Mouse (Mus musculus) thymus, postnatal 10 days (tissue): ENCODE measurements around the gene Gm10639.
"Not testable (repeated sequence)": the region's sequence is repeated elsewhere in the genome, so short reads cannot be mapped to it uniquely, and the experiment has no call there.

Experiments used
- DNase-seq, 2 experiments: peaks; one replicate each; pipeline ENCODE4 v3.0.0; 2021; ENCODE audit warnings: low spot score in 2 of 2

Gene Gm10639

DNA sequence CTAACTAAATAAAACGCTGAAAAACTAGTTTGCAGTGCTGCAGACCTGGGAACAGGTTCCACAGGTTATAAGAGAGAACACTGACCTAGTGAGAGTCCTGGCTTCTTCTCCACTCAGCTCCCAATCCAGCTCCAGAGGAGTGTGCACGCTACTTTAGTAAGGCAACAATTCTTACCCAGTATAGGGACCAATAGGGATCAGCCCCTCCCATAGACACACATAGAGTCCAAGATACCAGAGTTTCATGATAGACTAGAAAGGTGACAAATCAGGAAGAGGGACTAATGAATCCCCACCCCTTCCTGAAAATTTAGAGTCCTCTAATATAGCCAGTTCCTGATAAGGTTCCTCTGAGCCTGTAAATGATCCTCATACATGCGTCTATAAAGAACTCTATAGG, 57.3 kb downstream of the Gm10639 start:
- no peak for DNase-seq

DNA sequence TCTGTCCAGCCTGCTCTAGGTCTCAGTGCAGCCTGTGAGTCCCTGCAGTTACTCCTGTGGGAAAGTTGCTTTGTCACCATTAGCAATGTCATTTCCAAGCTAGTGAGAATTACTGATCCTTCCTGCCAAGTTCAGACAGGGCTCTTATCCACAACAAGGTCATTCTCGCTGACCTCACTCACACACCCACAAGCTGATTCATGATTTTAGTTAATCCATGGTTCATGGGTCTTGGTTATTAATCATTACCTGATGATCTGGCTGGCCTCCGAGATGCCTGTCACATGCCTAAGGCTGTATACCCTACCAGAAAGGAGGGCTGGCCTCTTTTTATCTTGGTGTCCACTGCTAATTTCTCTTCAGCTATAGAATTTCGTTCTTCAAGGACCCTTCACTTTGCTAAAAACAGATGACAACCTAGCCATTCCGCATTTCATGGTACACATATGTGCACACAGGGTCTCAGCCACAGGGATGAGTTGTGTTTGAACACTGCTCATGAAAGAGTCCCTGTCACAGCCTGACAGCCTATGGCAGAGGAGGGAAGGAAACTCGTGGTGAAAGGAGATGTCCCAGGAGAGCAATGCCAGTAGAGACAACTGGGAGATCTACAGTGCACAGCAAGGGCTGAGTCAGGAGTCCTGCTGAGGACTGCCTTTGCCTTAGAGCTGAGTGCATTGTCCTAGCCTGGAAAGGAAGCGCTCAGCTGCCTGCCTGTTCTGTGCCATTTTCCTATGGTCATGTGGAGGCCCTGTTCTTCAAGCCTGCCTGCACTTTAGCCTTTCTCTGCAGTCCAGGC, 58.7 kb downstream of the Gm10639 start:
- not testable (repeated sequence) for DNase-seq

DNA sequence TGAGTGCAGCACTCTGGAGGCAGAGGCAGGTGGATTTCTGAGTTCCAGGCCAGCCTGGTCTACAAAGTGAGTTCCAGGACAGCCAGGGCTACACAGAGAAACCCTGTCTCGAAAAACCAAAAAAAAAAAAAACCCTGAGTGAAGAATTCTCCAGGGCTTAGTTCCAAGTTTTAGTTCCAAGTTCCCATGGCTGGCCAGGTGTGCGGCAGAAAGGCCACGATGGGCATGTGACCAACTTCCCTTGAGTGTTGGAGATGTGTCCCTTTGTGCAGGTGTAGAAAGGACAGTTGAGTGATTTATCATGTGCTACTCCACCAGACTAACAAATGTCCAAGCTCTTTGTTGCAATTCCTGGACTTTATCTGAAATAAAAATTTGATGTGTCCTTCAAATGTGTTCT, 59.4 kb downstream of the Gm10639 start:
- DNase-seq, result not testable (repeated sequence)

DNA sequence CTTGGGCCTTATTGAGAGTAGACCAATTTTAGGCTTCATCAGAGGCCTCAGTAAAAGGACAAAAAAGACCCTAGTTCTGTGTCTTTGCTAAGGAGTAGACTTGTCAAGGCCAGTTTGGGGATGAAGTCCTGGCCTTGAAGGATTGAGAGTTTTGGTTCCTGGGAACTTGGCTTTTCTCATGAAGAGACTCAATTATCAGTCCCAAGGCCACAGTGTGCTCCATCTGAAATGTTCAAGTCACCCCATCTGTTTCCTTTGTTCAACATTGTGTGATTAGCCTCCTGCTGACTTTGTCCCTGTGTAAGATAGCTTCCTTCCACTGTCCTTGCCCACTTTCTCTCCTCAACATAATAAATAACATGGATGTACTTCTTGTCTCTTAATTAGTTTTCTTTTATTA, 60.3 kb downstream of the Gm10639 start:
- DNase-seq, result not testable (repeated sequence)

DNA sequence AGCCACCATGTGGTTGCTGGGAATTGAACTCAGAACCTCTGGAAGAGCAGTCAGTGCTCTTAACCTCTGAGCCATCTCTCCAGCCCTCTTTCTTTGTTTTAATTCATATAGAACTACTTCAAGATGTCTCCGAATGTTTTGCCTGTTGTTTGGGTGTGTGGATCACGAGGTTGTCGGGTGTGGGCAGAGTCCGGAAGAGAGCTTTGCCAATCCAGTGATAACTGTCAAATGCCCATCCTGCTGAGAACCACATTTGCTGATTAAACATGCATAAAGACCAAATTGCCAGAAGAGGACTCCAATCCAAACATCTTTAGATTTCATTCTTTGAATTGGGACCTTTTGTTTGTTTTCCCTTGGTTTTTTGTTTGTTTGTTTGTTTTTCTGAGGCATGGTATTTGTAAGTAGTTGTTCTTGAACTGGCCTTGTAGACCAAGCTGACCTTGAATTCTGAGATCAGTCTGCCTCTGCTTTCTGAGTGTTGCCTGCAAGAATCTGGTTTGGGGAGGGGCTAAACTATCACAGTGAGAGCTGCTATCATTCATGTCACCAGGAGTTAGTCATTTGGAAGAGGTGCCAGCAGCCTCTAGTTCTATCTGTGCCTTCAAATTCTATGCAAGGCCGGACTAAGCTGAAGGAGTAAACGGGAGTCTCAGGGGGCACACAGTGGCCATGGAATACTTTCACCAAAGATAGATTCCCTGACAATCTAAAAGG, 61.9 kb downstream of the Gm10639 start:
- DNase-seq, result no peak
